Mouse (Mus musculus) midbrain, embryonic 14.5 days (tissue): ENCODE results near the gene Zbtb38. TPM values are rescaled to one million over a fixed set of nuclear protein-coding genes. Genes with fewer than 3 reads are reported as not detected.
A peak's percentile ranks its signal among the peaks of the same experiment; 100 is the strongest.

Experiments
- ATAC-seq: fragments of 200-750 bp; cut with Nextera tagmentation; 2 replicates; pipeline ENCODE4 v1.8.0; 2017; ENCODE audit warnings: moderate number of reproducible peaks, moderate library complexity; ENCODE audit not compliant: low FRiP score, low TSS enrichment
- DNase-seq: peaks from one replicate; pipeline ENCODE4 v3.0.0-alpha.2; 2015
- H3K27ac ChIP-seq: fragments of 300-500 bp; sonication (generic); replicated peaks from 2 replicates; pipeline ENCODE4 v1.5.1; 2014; ENCODE audit warnings: mild to moderate bottlenecking, low read depth, low read length, moderate library complexity
- H3K27me3 ChIP-seq: fragments of 300-500 bp; sonication (generic); 2 replicates; pipeline ENCODE4 v1.6.1; 2014; ENCODE audit warnings: low read length, control low read depth, mixed read lengths; ENCODE audit not compliant: control insufficient read depth, insufficient read depth
- H3K36me3 ChIP-seq: fragments of 300-500 bp; sonication (generic); 2 replicates; pipeline ENCODE4 v1.6.1; 2014; ENCODE audit warnings: low read length, control low read depth; ENCODE audit not compliant: control insufficient read depth, insufficient read depth
- H3K4me1 ChIP-seq: fragments of 300-500 bp; sonication (generic); 2 replicates; pipeline ENCODE4 v1.6.1; 2014; ENCODE audit warnings: mild to moderate bottlenecking, antibody characterized with exemption, low read length, control low read depth; ENCODE audit not compliant: control insufficient read depth, insufficient read depth
- H3K4me2 ChIP-seq: fragments of 300-500 bp; sonication (generic); 2 replicates; pipeline ENCODE4 v1.6.1; 2014; ENCODE audit warnings: mild to moderate bottlenecking, low read length, moderate library complexity
- H3K4me3 ChIP-seq: fragments of 300-500 bp; sonication (generic); replicated peaks from 2 replicates; pipeline ENCODE4 v1.5.1; 2014; ENCODE audit warnings: low read depth, low read length
- H3K9ac ChIP-seq: fragments of 300-500 bp; sonication (generic); replicated peaks from 2 replicates; pipeline ENCODE4 v1.6.1; 2014; ENCODE audit warnings: mild to moderate bottlenecking, low read length, moderate library complexity
- H3K9me3 ChIP-seq: fragments of 300-500 bp; sonication (generic); 2 replicates; pipeline ENCODE4 v1.6.1; 2016; ENCODE audit warnings: low read length, control low read depth, mixed read lengths; ENCODE audit not compliant: control insufficient read depth
- WGBS: fragments of 180-500 bp; shearing (Covaris S2); extraction: QIAGEN DNeasy Blood & Tissue Kit; methylation state at CpG from one replicate; pipeline ENCODE4 v1.1.7; 2014; 5-methylcytosine and 5-hydroxymethylcytosine counted together
- polyA plus RNA-seq: library from polyadenylated mRNA; unstranded; fragments of >200 nt; fragmentation: Nextera tagmentation; extraction: Ambion mirVana; gene quantifications from 2 replicates; pipeline ENCODE4 v1.2.1, GENCODE M21; 2014

Zbtb38 gene
- polyA plus RNA-seq, 1 experiment from 2014 or later = 55.1 TPM

GRCm38 (mm10) chr9:96723650-96724049, 29.0 kb downstream of the Zbtb38 start:
- no peak overlapping the region for H3K9ac ChIP-seq
- no peak overlapping the region for H3K4me2 ChIP-seq
- H3K27ac ChIP-seq = no peak overlapping the region
- no peaks in the 10 kb centered on the region for H3K27me3 ChIP-seq
- no peak overlapping the region for H3K4me3 ChIP-seq
- DNase-seq = no peak
- no peaks in the 10 kb centered on the region for H3K36me3 ChIP-seq
- 92% methylated on average over 6 of the region's 6 CpGs for WGBS
- no peak for ATAC-seq
- no peaks in the 10 kb centered on the region for H3K9me3 ChIP-seq
- peaks cover 50% of the 10 kb centered on the region for H3K4me1 ChIP-seq

- no peak overlapping the region for H3K27ac ChIP-seq
- H3K9me3 ChIP-seq = no peaks in the 10 kb centered on the region
- peaks cover 28% of the 10 kb centered on the region for H3K4me1 ChIP-seq
- H3K4me3 ChIP-seq = no peak overlapping the region
- no peak overlapping the region for H3K9ac ChIP-seq
- no peak for DNase-seq
- no peak overlapping the region for H3K4me2 ChIP-seq
- ATAC-seq = no peak
- H3K36me3 ChIP-seq = 0 out of 2 replicates have a peak, but pooled peaks cover 5% of the 10 kb centered on the region
- WGBS = 92% methylated on average over 8 of the region's 8 CpGs
- no peaks in the 10 kb centered on the region for H3K27me3 ChIP-seq
Measured at GRCm38 (mm10) chr9:96721163-96721799, 31.4 kb downstream of the Zbtb38 start.

- Histone ChIP-seq H3K4me1 (peaks cover 22% of the 10 kb centered on the region), H3K27me3 (no peaks in the 10 kb centered on the region), H3K36me3 (0 out of 2 replicates have a peak, but pooled peaks cover 5% of the 10 kb centered on the region), H3K4me3 (peak overlapping the region; percentile 74; the same call in 1 of the 2 replicates), H3K4me2 (peak overlapping the region; percentile 80), H3K27ac (no peak overlapping the region), H3K9me3 (no peaks in the 10 kb centered on the region), H3K9ac (peak overlapping the region; percentile 97; the same call in 1 of the 2 replicates)
- no peak for ATAC-seq
- DNase-seq = no peak
- 65% methylated on average over 11 of the region's 11 CpGs for WGBS
Measured at GRCm38 (mm10) chr9:96720510-96721162, 32.0 kb downstream of the Zbtb38 start.

DNA sequence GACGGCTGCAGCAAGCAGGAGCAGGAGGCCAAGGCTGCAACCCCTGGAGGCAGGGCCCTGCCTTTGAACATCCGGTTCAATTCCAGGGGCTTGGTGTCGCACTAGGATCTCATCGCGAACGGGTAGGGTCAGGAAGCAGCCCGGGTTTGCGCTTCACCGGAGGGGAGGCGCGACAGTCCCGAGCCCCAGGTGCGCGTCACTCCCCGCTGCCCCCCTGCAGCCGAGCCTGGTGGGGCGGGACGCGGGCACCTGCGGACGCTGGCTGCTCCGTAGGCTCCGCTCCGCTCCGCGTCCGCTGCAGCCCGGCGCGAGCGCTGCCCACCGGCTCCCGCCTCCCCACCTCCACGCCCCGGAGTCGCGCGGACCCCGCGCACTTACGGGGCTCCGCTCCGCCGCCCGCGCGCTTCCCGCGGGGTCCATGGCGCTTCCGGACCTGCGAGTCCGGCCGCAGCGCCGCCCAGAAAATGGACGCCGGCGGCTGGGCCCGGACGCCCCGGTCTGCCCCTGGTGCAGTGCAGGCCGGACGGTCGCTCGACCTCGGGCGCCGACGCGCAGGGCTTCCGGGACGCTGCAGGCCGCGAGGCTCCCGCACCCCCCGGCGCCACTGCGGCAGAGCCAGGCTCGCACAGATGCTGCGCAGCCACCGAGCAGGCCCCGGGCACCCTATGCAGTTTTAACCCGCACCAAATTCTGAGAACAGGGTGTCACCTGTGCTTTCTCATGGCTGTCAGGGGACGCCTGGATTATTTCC, 33.0 kb downstream of the Zbtb38 start:
- Histone ChIP-seq H3K4me3 (peak overlapping the region; percentile 74), H3K9ac (peak overlapping the region; percentile 97), H3K27ac (peak overlapping the region; percentile 95), H3K9me3 (no peaks in the 10 kb centered on the region), H3K36me3 (0 out of 2 replicates have a peak, but pooled peaks cover 5% of the 10 kb centered on the region), H3K27me3 (no peaks in the 10 kb centered on the region), H3K4me1 (peaks cover 11% of the 10 kb centered on the region), H3K4me2 (peak overlapping the region; percentile 80)
- under 1% methylated on average over 85 of the region's 85 CpGs for WGBS
- ATAC-seq (peak; percentile 78), DNase-seq (peak; percentile 80)

GRCm38 (mm10) chr9:96718888-96719287, 33.7 kb downstream of the Zbtb38 start:
- no peaks in the 10 kb centered on the region for H3K9me3 ChIP-seq
- H3K27ac ChIP-seq = peak overlapping the region; percentile 95
- H3K4me3 ChIP-seq = peak overlapping the region; percentile 74
- H3K36me3 ChIP-seq = 0 out of 2 replicates have a peak, but pooled peaks cover 5% of the 10 kb centered on the region
- no peaks in the 10 kb centered on the region for H3K27me3 ChIP-seq
- ATAC-seq (no peak), DNase-seq (no peak)
- H3K4me1 ChIP-seq = peaks cover 11% of the 10 kb centered on the region
- peak overlapping the region; percentile 97; the same call in 1 of the 2 replicates for H3K9ac ChIP-seq
- WGBS = 72% methylated on average over 10 of the region's 10 CpGs
- peak overlapping the region; percentile 80 for H3K4me2 ChIP-seq

- no peak overlapping the region for H3K4me2 ChIP-seq
- no peak overlapping the region for H3K27ac ChIP-seq
- no peak overlapping the region for H3K4me3 ChIP-seq
- no peak for ATAC-seq
- peaks cover 12% of the 10 kb centered on the region for H3K4me1 ChIP-seq
- 0 out of 2 replicates have a peak, but pooled peaks cover 5% of the 10 kb centered on the region for H3K36me3 ChIP-seq
- no peak for DNase-seq
- WGBS = 93% methylated on average over 8 of the region's 8 CpGs
- no peaks in the 10 kb centered on the region for H3K27me3 ChIP-seq
- H3K9me3 ChIP-seq = no peaks in the 10 kb centered on the region
- no peak overlapping the region for H3K9ac ChIP-seq
Measured at GRCm38 (mm10) chr9:96718402-96718798, 34.2 kb downstream of the Zbtb38 start.

- DNase-seq = no peak
- Histone ChIP-seq H3K4me2 (no peak overlapping the region), H3K27me3 (no peaks in the 10 kb centered on the region), H3K36me3 (0 out of 2 replicates have a peak, but pooled peaks cover 5% of the 10 kb centered on the region), H3K27ac (no peak overlapping the region), H3K4me3 (no peak overlapping the region), H3K9me3 (no peaks in the 10 kb centered on the region), H3K4me1 (peaks cover 12% of the 10 kb centered on the region), H3K9ac (no peak overlapping the region)
- no peak for ATAC-seq
- 94% methylated on average over 16 of the region's 16 CpGs for WGBS
Measured at GRCm38 (mm10) chr9:96717698-96718401, 34.8 kb downstream of the Zbtb38 start.

DNA sequence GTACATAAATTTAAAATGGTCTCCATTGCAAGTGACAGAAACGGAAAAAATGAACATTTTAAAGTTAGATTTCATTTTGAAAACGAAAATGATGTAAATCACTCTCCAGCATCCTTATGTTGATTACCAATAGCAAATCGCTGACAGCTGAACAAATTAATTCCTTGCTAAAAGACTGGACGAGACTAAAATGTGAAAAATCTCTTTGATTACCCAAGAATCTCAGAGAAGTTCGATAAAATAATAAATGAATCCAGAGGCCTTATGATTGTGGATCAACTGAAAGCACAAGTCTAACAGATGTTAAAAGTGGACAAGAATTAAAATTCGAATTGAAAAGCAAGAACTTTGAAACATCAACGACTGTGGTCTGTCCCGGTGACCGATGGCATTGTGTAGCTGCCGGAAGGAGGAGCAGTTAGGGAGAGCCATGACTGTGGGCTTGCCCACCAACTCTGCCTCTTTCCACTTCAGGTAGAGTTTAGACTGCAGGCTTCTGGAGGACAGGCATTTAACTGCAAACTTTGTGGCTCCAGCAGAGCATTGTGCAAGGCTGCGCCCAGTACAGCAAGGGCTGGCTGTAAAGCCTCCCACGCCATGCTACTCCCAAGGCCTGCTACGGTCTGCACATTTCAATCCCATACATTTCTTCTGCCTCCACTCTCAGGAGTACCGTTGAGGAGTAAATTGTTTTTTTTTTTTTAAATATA, 35.7 kb downstream of the Zbtb38 start:
- H3K4me2 ChIP-seq = no peak overlapping the region
- H3K4me3 ChIP-seq = no peak overlapping the region
- H3K27ac ChIP-seq = no peak overlapping the region
- 89% methylated on average over 14 of the region's 14 CpGs for WGBS
- peaks cover 12% of the 10 kb centered on the region for H3K4me1 ChIP-seq
- ATAC-seq (no peak), DNase-seq (no peak)
- 0 out of 2 replicates have a peak, but pooled peaks cover 5% of the 10 kb centered on the region for H3K36me3 ChIP-seq
- no peaks in the 10 kb centered on the region for H3K27me3 ChIP-seq
- H3K9ac ChIP-seq = no peak overlapping the region
- H3K9me3 ChIP-seq = no peaks in the 10 kb centered on the region
